ENCODE assay signal across 26 mouse cellular contexts in the genomic region with DNA sequence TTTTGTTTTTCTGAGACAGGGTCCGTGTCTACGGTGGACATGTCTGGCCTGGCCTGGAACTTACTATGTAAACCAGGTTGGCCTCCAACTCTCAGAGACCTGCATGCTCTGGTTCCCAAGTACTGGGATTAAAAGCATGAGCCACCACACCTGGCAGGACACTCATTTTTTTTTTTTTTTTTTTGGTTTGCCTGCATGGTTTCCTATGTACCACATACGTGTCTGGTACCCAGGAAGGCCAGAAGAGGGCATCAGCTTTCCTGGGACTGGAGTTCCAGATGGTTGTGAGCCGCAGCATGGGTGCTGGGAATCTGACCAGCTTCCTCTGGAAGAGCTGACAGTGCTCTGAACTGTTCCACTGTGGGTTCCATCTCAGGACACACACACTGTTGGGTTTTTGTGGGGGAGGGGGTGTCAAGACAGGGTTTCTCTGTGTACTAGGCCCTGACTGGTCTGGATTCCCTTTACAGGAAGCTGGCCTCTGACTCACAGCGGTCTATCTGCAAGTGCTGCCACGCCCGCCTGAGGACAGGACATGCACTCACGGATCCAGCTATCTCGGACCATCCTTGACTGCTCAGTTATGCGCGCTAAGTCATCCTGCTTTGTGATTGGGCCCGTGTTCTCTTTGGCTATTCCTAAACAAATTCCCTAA. TPM values are rescaled to one million over a fixed set of nuclear protein-coding genes. Genes with fewer than 3 reads are reported as not detected.
DNase-seq lines count a peak whose midpoint lies in the region; ATAC-seq lines count a peak whose summit lies in the region.
"Had no signal": no experiment of that assay in that cellular context is flagged by ENCODE, and none has a peak within 500 bp of the region (broad histone marks: within the 10 kb centered on the region; RNA-seq: fewer than 3 reads in every experiment).

No protein-coding gene starts in this region.

- H3K4me1 ChIP-seq in liver, embryonic 12.5 days, result peaks cover 50% of the 10 kb centered on the region

- H3K9ac ChIP-seq in liver, embryonic 12.5 days, result no peak overlapping the region
- H3K9ac ChIP-seq: embryonic facial prominence, embryonic 13.5 days; forebrain, embryonic 13.5 days; intestine, embryonic 15.5 days; midbrain, embryonic 12.5 days; neural tube, embryonic 15.5 days had no signal

- H3K9me3 ChIP-seq in liver, embryonic 12.5 days (replicated peaks), result 0 out of 2 replicates have a peak, but pooled peaks cover 2% of the 10 kb centered on the region
- H3K9me3 ChIP-seq: embryonic facial prominence, embryonic 13.5 days; forebrain, embryonic 13.5 days; intestine, embryonic 15.5 days; neural tube, embryonic 15.5 days had no signal

- no peaks in the 10 kb centered on the region for H3K36me3 ChIP-seq in liver, embryonic 12.5 days
- H3K36me3 ChIP-seq: embryonic facial prominence, embryonic 13.5 days; hindbrain, embryonic 10.5 days; intestine, embryonic 15.5 days; midbrain, embryonic 12.5 days; neural tube, embryonic 15.5 days had no signal

- no peak for ATAC-seq in liver, embryonic 12.5 days
- no peak for ATAC-seq in CD4-positive, CD25-positive, alpha-beta regulatory T cell, adult 4 months
- ATAC-seq: forebrain, embryonic 13.5 days; hindbrain, embryonic 16.5 days; intestine, embryonic 15.5 days had no signal

- DNase-seq in liver, result peak; percentile 42
- DNase-seq in testis, postnatal 10 days (ENCODE audit: low spot score), result peak; percentile 38
- no peak for DNase-seq in testis, postnatal 14 days (ENCODE audit: low spot score)
- DNase-seq in MEL-GATA-1-ER (ENCODE audit: extremely low read depth, low read depth), result peak; percentile 54
- no peak for DNase-seq in left cerebral cortex, postnatal 36 days (ENCODE audit: low spot score in 2 of 2)
- DNase-seq: adrenal gland, postnatal 14 days; cerebellum, adult 8-10 months; cerebellum, postnatal 36 days; embryo, embryonic 11 days; heart, postnatal 10 days; kidney, postnatal 25 days; lung, adult 18-20 months had no signal

- 59% methylated on average over 12 of the region's 12 CpGs for WGBS in liver, embryonic 12.5 days (ENCODE audit: insufficient replicate concordance)

- H3K4me3 ChIP-seq in liver, embryonic 12.5 days, result no peak overlapping the region
- H3K4me3 ChIP-seq: embryonic facial prominence, embryonic 13.5 days; erythroblast, embryonic 14.5 days; forebrain, embryonic 13.5 days; hindbrain, embryonic 10.5 days; intestine, embryonic 15.5 days; midbrain, embryonic 12.5 days; neural tube, embryonic 15.5 days had no signal

- no peak overlapping the region for H3K4me2 ChIP-seq in liver, embryonic 12.5 days
- H3K4me2 ChIP-seq: embryonic facial prominence, embryonic 13.5 days; forebrain, embryonic 13.5 days; heart, embryonic 11.5 days; intestine, embryonic 15.5 days; midbrain, embryonic 12.5 days; neural tube, embryonic 15.5 days had no signal

- peaks cover 80% of the 10 kb centered on the region for H3K27me3 ChIP-seq in liver, embryonic 12.5 days (replicated peaks)

- no peak overlapping the region for H3K27ac ChIP-seq in liver, embryonic 12.5 days
- H3K27ac ChIP-seq: embryonic facial prominence, embryonic 13.5 days; forebrain, embryonic 13.5 days; hindbrain, embryonic 10.5 days; intestine, embryonic 15.5 days; midbrain, embryonic 12.5 days; neural tube, embryonic 15.5 days had no signal

- intact Hi-C loops in left cerebral cortex, postnatal 36 days (cut with DNase I), result no loop called here

RNA-seq across cellular contexts. Expression of a gene that starts 3.0 kb away (rescaled TPM):
- polyA plus RNA-seq in liver, embryonic 12.5 days (2016; fragmentation: Nextera tagmentation; extraction: Ambion mirVana), result 17.7 and 18.3 TPM in 2 replicates
- polyA plus RNA-seq in CD4-positive, CD25-positive, alpha-beta regulatory T cell, adult 4 months (2017; shearing (Covaris generic)), result 10 to 100 TPM; 58.1 to 76.0 TPM
- total RNA-seq in left cerebral cortex, postnatal 36 days (2021), result 1 to 10 TPM; 7.2 to 7.5 TPM

RNA-seq across cellular contexts. Expression of a gene that starts 3.0 kb away (rescaled TPM):
- 1.2 and 1.5 TPM in 2 replicates for polyA plus RNA-seq in liver, embryonic 12.5 days (2016; fragmentation: Nextera tagmentation; extraction: Ambion mirVana)
- polyA plus RNA-seq in CD4-positive, CD25-positive, alpha-beta regulatory T cell, adult 4 months (2017; shearing (Covaris generic)), result 10 to 100 TPM; 16.5 to 27.6 TPM
- 1 to 10 TPM in 1 of 2 experiments, under 1 TPM in 1; 0.86 to 1.4 TPM for total RNA-seq in left cerebral cortex, postnatal 36 days (2021)

RNA-seq across cellular contexts. Expression of a gene that starts 6.5 kb away (rescaled TPM):
- 3.5 and 3.6 TPM in 2 replicates for polyA plus RNA-seq in liver, embryonic 12.5 days (2016; fragmentation: Nextera tagmentation; extraction: Ambion mirVana)
- polyA plus RNA-seq in CD4-positive, CD25-positive, alpha-beta regulatory T cell, adult 4 months (2017; shearing (Covaris generic)), result under 1 TPM; 0.33 to 0.47 TPM
- total RNA-seq in left cerebral cortex, postnatal 36 days (2021), result 1 to 10 TPM; 2.4 to 5.0 TPM

RNA-seq across cellular contexts. Expression of a gene that starts 8.1 kb away (rescaled TPM):
- polyA plus RNA-seq in liver, embryonic 12.5 days (2016; fragmentation: Nextera tagmentation; extraction: Ambion mirVana), result not detected in 2 replicates
- polyA plus RNA-seq in CD4-positive, CD25-positive, alpha-beta regulatory T cell, adult 4 months (2017; shearing (Covaris generic)), result under 1 TPM; 0.26 to 0.39 TPM
- 10 to 100 TPM; 11.5 to 12.0 TPM for total RNA-seq in left cerebral cortex, postnatal 36 days (2021)
- polyA plus RNA-seq: erythroblast, embryonic 14.5 days; heart, embryonic 11.5 days; kidney, embryonic 14.5 days; stomach, embryonic 16.5 days; thymus, postnatal 0 days had no signal

RNA-seq across cellular contexts. Expression of a gene that starts 14.5 kb away (rescaled TPM):
- polyA plus RNA-seq in liver, embryonic 12.5 days (2016; fragmentation: Nextera tagmentation; extraction: Ambion mirVana), result 0.12 and 0.18 TPM in 2 replicates
- under 1 TPM in 1 of 2 experiments, not detected in 1; 0.15 TPM for polyA plus RNA-seq in CD4-positive, CD25-positive, alpha-beta regulatory T cell, adult 4 months (2017; shearing (Covaris generic))
- total RNA-seq in left cerebral cortex, postnatal 36 days (2021), result 10 to 100 TPM in 1 of 2 experiments, 1 to 10 TPM in 1; 9.2 to 11.8 TPM
- polyA plus RNA-seq: erythroblast, embryonic 14.5 days had no signal

Comparison
In these comparisons a context has a peak if more than half of its experiments do, and no peak if none do; other contexts are left out.
1. DNase-seq: peak in liver (single experiment), testis, postnatal 10 days (single experiment) and MEL-GATA-1-ER (single experiment); none in testis, postnatal 14 days (single experiment) and left cerebral cortex, postnatal 36 days (0 of 2).